Mouse (Mus musculus): ENCODE results near the gene Ttc24. TPM values are rescaled to one million over a fixed set of nuclear protein-coding genes. Genes with fewer than 3 reads are reported as not detected.

The Ttc24 gene
- polyA plus RNA-seq, 3 experiments from 2014 or later: not detected

GRCm38 (mm10) chr3:88077441-88077840 lies 663 bp downstream of the Ttc24 start:
- ATAC-seq: no peak

DNA sequence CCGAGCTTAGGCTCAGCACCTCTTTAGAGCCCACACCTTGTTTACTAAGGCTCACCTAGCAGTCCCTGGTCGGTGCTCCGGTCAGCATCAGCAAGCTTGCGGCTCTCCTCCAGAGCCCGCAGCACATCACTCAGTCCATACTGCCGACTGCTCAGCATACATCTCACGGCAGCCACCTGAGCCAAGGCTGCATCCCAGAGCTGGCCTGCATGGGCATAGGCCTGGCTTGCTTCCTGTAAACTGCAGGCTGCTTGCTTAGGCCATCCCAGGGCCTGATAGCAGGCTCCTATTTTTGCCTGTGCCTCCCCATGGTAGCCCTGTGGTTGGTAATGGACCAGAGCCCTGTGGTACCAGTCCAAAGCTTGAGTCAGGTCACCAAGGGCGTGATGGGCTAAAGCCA lies 3.3 kb downstream of the Ttc24 start:
- ATAC-seq: no peak

DNA sequence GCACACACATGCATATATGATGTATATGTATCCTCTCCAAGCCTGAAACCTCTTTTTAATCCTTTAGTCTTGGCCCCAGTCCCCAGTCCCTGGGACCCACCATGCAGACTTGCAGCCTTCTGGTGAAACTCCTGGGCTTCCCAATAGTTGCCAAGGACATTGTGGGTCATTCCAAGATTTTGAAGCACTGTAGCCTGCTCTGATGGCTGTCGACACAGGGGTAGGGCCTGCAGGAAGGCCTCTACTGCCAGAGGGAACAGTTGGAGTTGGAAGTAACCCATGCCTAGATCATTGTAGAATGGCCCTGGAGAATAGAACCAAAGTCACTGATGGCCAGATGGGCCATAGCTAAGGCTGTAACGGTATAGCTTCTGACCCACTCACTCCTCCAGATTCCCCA lies 3.8 kb downstream of the Ttc24 start:
- ATAC-seq: no peak

GRCm38 (mm10) chr3:88073631-88074030 lies 4.5 kb downstream of the Ttc24 start:
- ATAC-seq: no peak

DNA sequence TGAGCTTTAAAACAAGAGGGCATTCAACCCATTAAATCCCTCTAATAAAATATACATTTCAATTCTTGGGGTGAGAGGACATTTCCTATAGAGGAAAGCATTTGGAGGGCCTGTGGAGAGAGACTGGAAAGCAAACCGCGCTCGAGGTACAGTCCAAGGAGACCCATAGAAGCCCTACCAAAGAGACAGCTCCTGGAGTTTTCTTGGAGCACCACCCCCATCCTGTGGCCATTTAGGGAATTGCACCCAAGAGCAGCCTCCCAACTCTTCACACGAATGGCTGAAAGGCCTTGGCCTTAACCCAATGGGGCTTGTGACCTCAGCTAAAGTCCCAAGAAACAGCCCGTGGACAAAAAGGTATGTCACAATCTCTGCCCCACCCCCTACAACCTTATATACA lies 6.3 kb downstream of the Ttc24 start:
- peak; percentile 58 for ATAC-seq

- no peak for ATAC-seq
These were observed 9.7 kb downstream of the Ttc24 start for GRCm38 (mm10) chr3:88068386-88068785.

DNA sequence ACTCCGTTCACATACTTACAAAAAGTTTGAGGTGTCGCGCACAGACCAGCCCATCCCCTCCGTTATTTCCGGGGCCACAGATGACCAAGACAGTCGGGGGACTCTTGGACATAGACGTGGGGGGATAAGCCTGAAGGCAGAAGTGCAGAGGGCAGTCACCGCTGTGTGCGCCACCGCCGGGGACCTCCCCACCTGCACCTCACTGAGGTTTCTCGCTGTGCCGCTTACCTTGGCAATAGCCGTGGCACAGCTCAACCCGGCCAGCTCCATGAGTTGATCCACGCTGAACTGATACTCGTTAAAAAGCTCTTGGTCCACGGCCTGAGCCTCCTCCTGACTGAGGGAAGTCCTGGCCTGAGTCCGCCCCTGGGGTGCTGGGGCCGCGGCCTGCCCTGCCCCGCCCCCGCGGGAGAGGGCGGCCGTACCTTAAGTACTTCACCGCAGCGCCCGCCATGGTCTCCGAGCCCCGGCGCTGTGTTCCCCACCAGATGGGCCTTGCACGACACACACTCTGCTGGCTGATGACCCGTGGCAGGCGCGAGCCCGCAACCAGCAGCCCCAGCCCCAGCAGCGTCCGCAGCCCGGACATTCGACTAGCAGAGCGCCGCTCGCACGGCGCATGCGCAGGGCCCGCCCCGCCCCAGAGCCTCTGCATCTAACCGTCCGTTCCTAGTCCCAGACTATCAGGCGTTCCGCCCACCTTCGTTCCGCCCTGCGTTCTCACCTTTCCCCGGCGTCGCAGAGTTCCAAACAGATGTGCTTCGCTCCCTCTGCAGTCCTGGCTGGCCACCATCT lies 20.0 kb downstream of the Ttc24 start, which contains the start of gene Naxe:
Gene Naxe, minus strand, starts transcription at position 594 of the 795 bp plus-strand sequence.
- ATAC-seq: peak; percentile 95

- ATAC-seq: no peak
These were observed 21.1 kb downstream of the Ttc24 start for GRCm38 (mm10) chr3:88057030-88057429.

- ATAC-seq: no peak
These were observed 28.6 kb downstream of the Ttc24 start for GRCm38 (mm10) chr3:88049532-88049931.

DNA sequence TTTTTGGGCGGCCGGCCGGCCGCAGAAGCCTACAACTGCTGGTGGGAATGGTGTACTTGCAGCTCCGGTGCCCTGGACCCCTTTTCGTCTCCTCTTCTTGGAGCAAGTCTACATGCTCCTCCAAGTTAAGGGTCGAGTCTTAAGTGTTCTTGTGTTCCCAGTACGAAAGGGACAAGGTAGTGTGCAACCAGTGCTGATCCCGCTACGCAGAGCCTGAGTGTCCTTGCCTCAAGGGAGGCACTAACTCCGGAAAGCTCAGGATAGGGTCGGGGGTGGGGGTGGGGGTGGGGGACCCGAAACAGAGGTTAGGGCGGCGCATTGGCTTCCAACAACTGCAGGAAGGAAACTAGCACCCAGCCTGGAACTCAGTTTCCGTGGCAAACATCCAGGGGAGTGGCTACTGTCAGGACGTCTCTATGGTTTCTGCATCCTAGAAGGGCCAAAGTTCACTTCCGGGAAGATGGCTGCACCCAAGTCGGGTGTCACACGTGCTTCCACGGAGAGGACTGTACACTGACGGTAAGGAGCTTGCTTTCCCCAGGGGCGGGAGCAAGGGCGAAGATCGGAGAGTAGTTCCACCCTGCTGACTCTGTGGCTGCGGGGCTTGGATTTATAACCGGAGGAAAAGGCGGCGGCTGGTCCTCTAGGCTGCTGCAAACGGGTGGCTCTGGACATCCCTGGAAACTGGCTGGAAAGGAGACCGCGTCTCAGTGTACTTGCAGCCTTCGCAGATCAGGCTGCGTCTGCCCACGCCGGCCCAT lies 35.3 kb downstream of the Ttc24 start, which contains the start of gene Gpatch4:
Gene Gpatch4, plus strand, starts transcription at position 448 of the 761 bp plus-strand sequence.
- ATAC-seq: peak; percentile 97

DNA sequence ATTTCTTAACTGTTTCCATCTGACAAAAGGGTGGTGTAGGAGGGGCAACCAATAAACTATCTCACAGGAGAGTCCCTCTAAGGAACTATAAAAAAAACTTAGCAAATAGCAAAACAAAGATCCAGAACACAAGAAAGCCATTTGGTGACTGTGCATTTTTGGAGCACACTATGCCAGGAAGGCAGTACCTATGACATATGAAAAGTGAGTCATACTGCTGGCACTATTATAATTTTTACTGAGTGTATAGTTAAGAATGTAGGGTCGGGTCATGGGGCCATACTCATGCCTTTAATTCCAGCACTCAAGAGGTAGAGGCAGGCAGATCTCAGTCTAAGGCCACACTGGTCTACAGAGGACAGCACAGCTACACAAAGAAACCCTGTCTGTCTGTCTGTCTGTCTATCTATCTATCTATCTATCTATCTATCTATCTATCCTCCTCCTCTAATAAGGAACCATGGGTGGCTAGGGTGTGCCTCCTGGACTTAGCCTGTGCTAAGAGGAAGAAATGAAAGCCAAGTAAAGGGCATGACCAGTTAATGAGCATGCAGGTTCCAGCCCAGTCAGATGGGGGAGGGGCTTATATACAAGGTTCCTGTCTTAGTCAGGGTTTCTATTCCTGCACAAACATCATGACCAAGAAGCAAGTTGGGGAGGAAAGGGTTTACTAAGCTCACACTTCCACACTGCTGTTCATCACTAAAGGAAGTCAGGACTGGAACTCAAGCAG lies 42.4 kb downstream of the Ttc24 start:
- ATAC-seq: no peak

DNA sequence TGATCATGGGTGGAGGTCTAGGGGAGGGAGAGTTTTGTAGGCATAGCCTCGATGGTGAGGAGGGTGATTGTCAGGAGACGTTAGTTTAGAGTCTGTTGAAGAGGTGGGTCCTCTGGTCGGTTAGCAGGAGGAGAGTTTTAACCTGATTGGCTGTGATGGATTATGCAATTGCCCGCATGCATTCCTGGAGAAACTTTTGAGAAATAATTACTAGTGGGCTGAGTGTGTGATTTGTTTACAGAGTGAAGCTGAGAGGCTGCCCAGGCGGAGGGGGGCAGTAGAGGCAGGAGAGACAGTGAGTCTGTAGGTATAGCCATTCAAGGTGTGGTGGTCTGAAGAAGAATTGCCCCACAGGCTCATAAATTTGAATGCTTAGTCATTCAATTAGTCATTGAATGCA lies 44.6 kb downstream of the Ttc24 start:
- no peak for ATAC-seq

DNA sequence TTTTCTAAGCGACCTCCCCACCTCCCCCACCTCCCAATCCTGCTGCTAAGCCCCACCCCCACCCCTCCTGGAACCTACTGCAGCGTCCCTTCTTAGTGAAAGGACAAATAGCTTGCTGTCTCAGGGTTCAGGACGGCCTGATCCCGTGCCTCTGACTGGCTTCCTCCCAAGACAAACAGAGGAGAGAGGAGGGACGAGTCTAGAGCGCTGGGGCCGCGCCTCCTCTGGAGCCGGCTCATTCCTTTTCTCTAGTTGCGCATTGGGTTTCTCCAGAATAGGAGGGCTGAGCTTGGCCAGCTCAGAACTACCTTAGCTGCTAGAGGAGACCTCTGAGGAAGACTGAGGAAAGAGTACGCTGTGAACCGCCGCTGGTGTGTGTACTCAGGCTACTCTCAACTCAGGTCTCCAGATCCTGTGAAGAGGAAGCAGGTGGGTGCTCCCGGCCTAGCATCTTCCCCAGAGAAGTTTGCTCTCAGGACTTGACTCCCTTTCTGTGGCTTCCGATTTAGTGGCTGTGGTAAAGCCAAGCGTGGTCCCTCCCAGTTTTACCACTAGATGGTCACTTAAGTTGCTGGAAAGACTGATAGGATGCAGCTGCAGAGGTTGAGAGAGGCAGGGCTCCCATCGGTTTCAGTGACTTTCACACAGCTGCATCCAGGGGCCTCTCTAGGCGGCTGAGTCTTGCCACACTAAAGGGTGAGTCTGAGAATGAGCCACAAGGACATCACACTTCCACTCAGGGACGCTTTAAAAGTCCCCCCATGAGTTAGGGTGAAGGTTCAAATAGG lies 47.3 kb downstream of the Ttc24 start:
- no peak for ATAC-seq

DNA sequence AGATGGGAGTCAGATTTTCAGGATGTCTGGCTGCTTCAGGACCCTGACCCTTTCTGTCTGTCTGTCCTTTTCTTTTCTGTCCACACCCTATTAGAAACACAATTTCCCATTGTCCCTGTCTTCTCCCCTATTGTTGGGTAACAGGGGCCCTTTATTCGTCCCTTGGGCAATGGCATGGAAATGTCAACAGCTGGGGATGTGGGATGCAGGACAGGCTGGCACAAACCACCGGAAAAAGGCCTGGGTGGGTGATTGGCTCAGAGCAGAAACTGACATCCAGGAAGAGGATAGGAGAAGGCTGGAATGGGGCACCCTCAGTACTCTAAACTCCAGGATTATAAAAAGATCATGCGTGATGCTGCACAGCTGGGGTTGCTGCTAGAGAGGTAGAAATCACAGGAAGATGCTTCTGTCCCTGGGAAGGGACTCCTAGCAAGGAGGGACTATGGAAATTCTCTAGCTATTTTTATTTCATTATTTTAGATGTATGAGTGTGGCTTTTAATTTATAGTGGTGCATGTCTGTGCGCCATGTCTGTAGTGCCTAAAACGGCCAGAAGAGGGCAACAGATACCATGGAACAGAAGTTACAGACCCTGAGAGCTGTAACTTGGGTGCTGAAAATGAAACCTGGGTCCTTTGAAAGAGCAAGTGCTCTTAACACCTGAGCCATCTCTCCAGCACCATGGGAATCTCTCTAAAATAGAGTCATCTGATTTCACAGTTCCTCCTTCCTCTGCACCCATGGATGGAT lies 50.5 kb downstream of the Ttc24 start, which contains the start of gene Hapln2:
Gene Hapln2, minus strand, starts transcription at position 150 of the 753 bp plus-strand sequence.
- ATAC-seq: no peak

- no peak for ATAC-seq
These were observed 51.3 kb downstream of the Ttc24 start for GRCm38 (mm10) chr3:88026823-88027222.

DNA sequence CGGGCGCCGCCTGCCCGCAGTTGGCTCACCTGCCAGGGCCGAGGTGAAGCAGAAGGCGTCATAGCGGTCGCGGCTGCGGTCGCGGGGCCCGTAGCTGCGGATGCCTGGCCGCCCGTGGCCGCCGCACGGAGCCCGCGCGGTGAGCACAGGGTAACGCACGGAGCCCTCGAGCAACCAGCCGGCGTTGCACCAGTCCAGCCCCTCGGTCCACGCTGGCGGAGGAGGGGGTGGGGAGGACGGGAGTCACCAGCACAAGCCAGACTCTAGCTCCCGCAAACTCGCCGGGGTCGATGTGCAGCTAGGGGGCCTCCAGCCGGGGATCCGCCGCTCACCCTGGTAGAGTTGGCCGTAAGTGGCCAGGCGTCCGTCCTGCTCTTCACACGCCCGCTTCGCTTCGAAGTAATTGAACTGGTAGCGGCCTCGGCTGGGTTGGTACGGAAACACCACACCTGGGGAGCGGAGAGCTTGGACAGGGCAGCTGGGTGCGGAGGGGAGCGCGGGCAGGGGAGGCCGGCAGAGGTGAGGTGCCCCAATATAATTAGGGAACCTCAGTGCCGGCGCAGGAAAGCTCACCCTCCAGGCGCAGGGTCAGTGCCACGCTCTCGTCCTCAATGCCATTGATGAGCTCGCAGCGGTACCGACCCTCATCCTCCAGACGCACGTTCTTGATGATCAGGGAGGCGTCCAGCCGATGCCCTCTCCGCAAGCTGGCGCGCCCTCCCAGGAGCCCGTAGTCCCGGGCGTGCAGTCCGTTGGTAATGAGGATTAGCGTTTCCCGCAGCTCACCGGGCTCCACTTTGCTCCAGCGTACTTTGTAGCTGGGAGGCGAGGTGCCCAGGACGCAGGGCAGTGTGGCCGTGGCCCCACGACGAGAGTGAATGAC lies 54.7 kb downstream of the Ttc24 start:
- peak; percentile 41 for ATAC-seq

- ATAC-seq: peak; percentile 77
These were observed 55.5 kb downstream of the Ttc24 start for GRCm38 (mm10) chr3:88022322-88023191.

All from inflammation-experienced regulatory T-cells, adult 6 months (primary cell).